Mouse (Mus musculus): Measurements from ENCODE around the gene Hist2h2aa1. TPM values are rescaled to one million over a fixed set of nuclear protein-coding genes. Genes with fewer than 3 reads are reported as not detected.

The Hist2h2aa1 gene
- total RNA-seq, 1 experiment from 2014 or later = 1,455 TPM

Other genes starting within 250 kb of the Hist2h2aa1 start
- gene Plekho1, start 249.5 kb upstream of the Hist2h2aa1 start, total RNA-seq (2017) = 73.1 to 144 TPM (median 131 TPM) in 3 replicates
- gene Vps45, start 187.0 kb upstream of the Hist2h2aa1 start, total RNA-seq (2017) = 18.1 to 75.8 TPM (median 21.4 TPM) in 3 replicates
- 12.5 to 26.2 TPM (median 17.1 TPM) in 3 replicates for gene Otud7b, start 141.0 kb upstream of the Hist2h2aa1 start, total RNA-seq (2017)
- gene Mtmr11, start 83.5 kb upstream of the Hist2h2aa1 start, total RNA-seq (2017) = 0.43 to 2.4 TPM in 2 of 3 replicates, not detected in the other
- 4.0 to 14.2 TPM (median 7.5 TPM) in 3 replicates for gene Sf3b4, start 73.2 kb upstream of the Hist2h2aa1 start, total RNA-seq (2017)
- 0.21 to 0.29 TPM in 2 of 3 replicates, not detected in the other for gene Sv2a, start 64.3 kb upstream of the Hist2h2aa1 start, total RNA-seq (2017)
- 3.9 to 8.1 TPM (median 6.9 TPM) in 3 replicates for gene Bola1, start 25.8 kb upstream of the Hist2h2aa1 start, total RNA-seq (2017)
- 11.5 to 28.2 TPM (median 14.2 TPM) in 3 replicates for gene Hist2h2ab, start 25.6 kb upstream of the Hist2h2aa1 start, total RNA-seq (2017)
- gene Hist2h2ac, start 24.6 kb upstream of the Hist2h2aa1 start, total RNA-seq (2017) = 169 to 362 TPM (median 289 TPM) in 3 replicates
- 2.5 to 12.5 TPM (median 3.6 TPM) in 3 replicates for gene Hist2h2be, start 24.4 kb upstream of the Hist2h2aa1 start, total RNA-seq (2017)
- gene Hist2h3c2, start 6.4 kb upstream of the Hist2h2aa1 start, total RNA-seq (2017) = 1.5 to 1.6 TPM in 2 of 3 replicates, not detected in the other
- 492 to 498 TPM (median 493 TPM) in 3 replicates for gene Hist2h2aa2, start 5.2 kb upstream of the Hist2h2aa1 start, total RNA-seq (2017)
- not detected in 3 replicates for gene Hist2h3c1, start 1.2 kb downstream of the Hist2h2aa1 start, total RNA-seq (2017)
- 9.6 to 40.3 TPM (median 12.9 TPM) in 3 replicates for gene Hist2h4, start 17.8 kb downstream of the Hist2h2aa1 start, total RNA-seq (2017)
- 4.4 to 34.9 TPM (median 10.9 TPM) in 3 replicates for gene Hist2h3b, start 23.2 kb downstream of the Hist2h2aa1 start, total RNA-seq (2017)
- 249 to 540 TPM (median 349 TPM) in 3 replicates for gene Hist2h2bb, start 24.3 kb downstream of the Hist2h2aa1 start, total RNA-seq (2017)
- 11.6 to 16.4 TPM (median 12.6 TPM) in 3 replicates for gene Fcgr1, start 48.5 kb downstream of the Hist2h2aa1 start, total RNA-seq (2017)
- not detected in 3 replicates for gene BC107364, start 206.8 kb downstream of the Hist2h2aa1 start, total RNA-seq (2017)